Mouse (Mus musculus): ENCODE results near the gene Camta1. TPM values are rescaled to one million over a fixed set of nuclear protein-coding genes. Genes with fewer than 3 reads are reported as not detected.

Gene Camta1
- polyA plus RNA-seq, 2 experiments: 7.3 to 32.8 TPM

DNA sequence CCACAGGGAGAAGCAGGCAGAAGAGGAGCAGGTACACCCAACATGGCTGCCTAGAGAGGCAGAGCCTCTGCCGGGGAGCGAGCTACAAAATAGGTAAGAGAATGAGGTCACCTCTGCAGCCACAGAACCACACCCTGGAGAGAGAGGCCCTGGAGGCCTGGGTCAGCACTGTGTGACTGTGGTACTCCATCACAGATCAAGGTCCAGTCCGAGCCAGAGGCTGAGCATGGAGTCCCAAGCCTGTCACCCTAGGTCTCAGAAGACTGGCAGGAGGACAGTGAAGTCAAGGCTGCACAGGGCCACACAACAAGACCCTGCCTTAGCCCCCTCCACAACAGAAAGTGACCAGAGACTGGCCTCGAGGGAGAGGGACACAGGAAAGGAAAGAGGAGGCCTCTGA, 294.6 kb downstream of the Camta1 start:
- Histone ChIP-seq H3K4me3 (ENCODE audit: insufficient read depth in 1 of 2, low read depth in 2 of 2, low read length in 2 of 2) (no peak overlapping the region), H3K36me3 (replicated peaks; ENCODE audit: control insufficient read depth, insufficient read depth, low read depth) (no peaks in the 10 kb centered on the region), H3K4me1 (replicated peaks; ENCODE audit: control insufficient read depth in 2 of 2, insufficient read depth in 2 of 2, low read length in 1 of 2) (no peaks in the 10 kb centered on the region), H3K9me3 (ENCODE audit: control insufficient read depth, low read length) (no peaks in the 10 kb centered on the region), H3K27me3 (ENCODE audit: control insufficient read depth, insufficient read depth, low read length) (no peaks in the 10 kb centered on the region), H3K9ac (replicated peaks) (no peak overlapping the region), H3K27ac (no peak overlapping the region), H3K4me2 (ENCODE audit: low read depth) (no peak overlapping the region)
- 58% methylated on average over 4 of the region's 4 CpGs for WGBS (ENCODE audit: insufficient replicate concordance)
- no peak for DNase-seq (ENCODE audit: low read depth in 3 of 3, low spot score in 3 of 3)
- TF ChIP-seq CTCF (IDR thresholded peaks at IDR 0.05; ENCODE audit: low read depth) (no peak), EP300 (IDR thresholded peaks at IDR 0.05; ENCODE audit: low read depth) (no peak)
- no peak for ATAC-seq (ENCODE audit: insufficient read depth)

DNA sequence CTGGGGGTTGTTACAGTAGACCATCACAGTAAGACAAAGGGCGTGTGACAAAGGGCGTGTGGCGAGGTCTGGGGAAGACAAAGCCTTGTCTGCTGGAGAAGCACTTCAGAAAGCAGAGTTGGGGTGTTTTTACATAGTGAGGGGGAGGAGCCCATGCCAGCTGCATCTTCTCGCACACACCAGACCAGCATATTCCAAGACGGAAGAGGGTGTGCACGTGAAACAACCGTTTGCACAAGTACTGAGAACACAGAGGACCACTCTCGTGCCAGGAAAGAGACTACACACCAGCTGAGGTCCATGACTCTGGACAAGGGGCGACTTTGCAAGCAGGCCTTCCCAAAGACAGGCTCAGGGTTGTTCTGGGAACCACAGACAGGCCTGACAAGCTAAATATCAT, 306.2 kb downstream of the Camta1 start:
- WGBS (ENCODE audit: insufficient replicate concordance): 56% methylated on average over 9 of the region's 9 CpGs
- Histone ChIP-seq H3K4me1 (replicated peaks; ENCODE audit: control insufficient read depth in 2 of 2, insufficient read depth in 2 of 2, low read length in 1 of 2) (no peaks in the 10 kb centered on the region), H3K27ac (no peak overlapping the region), H3K9ac (replicated peaks) (no peak overlapping the region), H3K9me3 (ENCODE audit: control insufficient read depth, low read length) (no peaks in the 10 kb centered on the region), H3K4me3 (ENCODE audit: insufficient read depth in 1 of 2, low read depth in 2 of 2, low read length in 2 of 2) (no peak overlapping the region), H3K4me2 (ENCODE audit: low read depth) (no peak overlapping the region), H3K36me3 (replicated peaks; ENCODE audit: control insufficient read depth, insufficient read depth, low read depth) (no peaks in the 10 kb centered on the region), H3K27me3 (ENCODE audit: control insufficient read depth, insufficient read depth, low read length) (no peaks in the 10 kb centered on the region)
- DNase-seq (ENCODE audit: low read depth in 3 of 3, low spot score in 3 of 3) (no peak), ATAC-seq (ENCODE audit: insufficient read depth) (no peak)
- TF ChIP-seq CTCF (IDR thresholded peaks at IDR 0.05; ENCODE audit: low read depth) (no peak), EP300 (IDR thresholded peaks at IDR 0.05; ENCODE audit: low read depth) (no peak)

DNA sequence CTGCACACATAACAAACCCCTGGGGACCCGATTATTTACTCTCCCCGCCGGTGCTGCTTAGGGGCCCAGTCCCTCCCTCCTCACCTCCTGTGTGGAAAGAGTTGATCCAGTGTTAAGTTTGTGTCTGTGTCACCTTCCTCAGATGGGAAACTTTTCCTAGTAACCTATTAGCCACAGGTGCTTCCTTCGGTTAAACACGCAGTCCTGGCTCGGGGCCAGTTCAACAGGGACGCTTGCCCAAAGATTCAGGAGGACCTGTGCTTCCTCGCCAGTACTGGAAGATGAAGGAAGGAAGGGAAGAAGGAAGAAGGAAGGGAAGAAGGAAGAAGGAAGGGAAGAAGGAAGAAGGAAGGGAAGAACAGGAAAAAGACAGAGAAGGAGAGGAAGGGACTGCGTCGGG, 312.2 kb downstream of the Camta1 start:
- H3K4me3 ChIP-seq (ENCODE audit: insufficient read depth in 1 of 2, low read depth in 2 of 2, low read length in 2 of 2): no peak overlapping the region
- no peak overlapping the region for H3K27ac ChIP-seq
- H3K27me3 ChIP-seq (ENCODE audit: control insufficient read depth, insufficient read depth, low read length): no peaks in the 10 kb centered on the region
- H3K9me3 ChIP-seq (ENCODE audit: control insufficient read depth, low read length): no peaks in the 10 kb centered on the region
- H3K4me1 ChIP-seq (replicated peaks; ENCODE audit: control insufficient read depth in 2 of 2, insufficient read depth in 2 of 2, low read length in 1 of 2): no peaks in the 10 kb centered on the region
- DNase-seq (ENCODE audit: low read depth in 3 of 3, low spot score in 3 of 3) (no peak), ATAC-seq (ENCODE audit: insufficient read depth) (no peak)
- H3K4me2 ChIP-seq (ENCODE audit: low read depth): no peak overlapping the region
- 51% methylated on average over 10 of the region's 10 CpGs for WGBS (ENCODE audit: insufficient replicate concordance)
- H3K9ac ChIP-seq (replicated peaks): no peak overlapping the region
- TF ChIP-seq EP300 (IDR thresholded peaks at IDR 0.05; ENCODE audit: low read depth) (no peak), CTCF (IDR thresholded peaks at IDR 0.05; ENCODE audit: low read depth) (no peak)
- no peaks in the 10 kb centered on the region for H3K36me3 ChIP-seq (replicated peaks; ENCODE audit: control insufficient read depth, insufficient read depth, low read depth)

DNA sequence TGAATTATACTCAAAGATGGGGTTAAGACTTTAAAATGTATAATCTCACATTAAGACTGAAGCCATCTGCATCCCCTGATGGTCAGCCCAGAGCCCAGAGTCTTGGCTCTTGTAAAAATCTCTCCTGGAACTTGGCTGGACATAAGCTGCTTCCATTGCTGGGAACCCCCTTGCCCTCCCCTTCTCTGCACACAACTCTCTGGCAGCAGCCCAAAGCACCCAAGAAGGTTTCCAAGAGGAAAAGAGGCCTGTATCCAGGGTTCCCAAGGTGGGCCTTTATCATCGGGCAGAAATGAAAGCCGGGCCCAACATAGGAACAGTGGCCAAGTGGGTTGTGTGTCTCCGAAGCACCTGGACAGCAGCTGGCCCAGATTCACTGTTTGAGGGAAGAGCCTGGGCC, 316.2 kb downstream of the Camta1 start:
- no peak overlapping the region for H3K4me2 ChIP-seq (ENCODE audit: low read depth)
- H3K9me3 ChIP-seq (ENCODE audit: control insufficient read depth, low read length): no peaks in the 10 kb centered on the region
- DNase-seq (ENCODE audit: low read depth in 3 of 3, low spot score in 3 of 3) (no peak), ATAC-seq (ENCODE audit: insufficient read depth) (no peak)
- H3K4me1 ChIP-seq (replicated peaks; ENCODE audit: control insufficient read depth in 2 of 2, insufficient read depth in 2 of 2, low read length in 1 of 2): no peaks in the 10 kb centered on the region
- H3K4me3 ChIP-seq (ENCODE audit: insufficient read depth in 1 of 2, low read depth in 2 of 2, low read length in 2 of 2): no peak overlapping the region
- H3K27ac ChIP-seq: no peak overlapping the region
- TF ChIP-seq EP300 (IDR thresholded peaks at IDR 0.05; ENCODE audit: low read depth): no peak
- no peak for TF ChIP-seq CTCF (IDR thresholded peaks at IDR 0.05; ENCODE audit: low read depth)
- H3K27me3 ChIP-seq (ENCODE audit: control insufficient read depth, insufficient read depth, low read length): no peaks in the 10 kb centered on the region
- no peaks in the 10 kb centered on the region for H3K36me3 ChIP-seq (replicated peaks; ENCODE audit: control insufficient read depth, insufficient read depth, low read depth)
- WGBS (ENCODE audit: insufficient replicate concordance): 53% methylated on average over 3 of the region's 3 CpGs
- H3K9ac ChIP-seq (replicated peaks): no peak overlapping the region

DNA sequence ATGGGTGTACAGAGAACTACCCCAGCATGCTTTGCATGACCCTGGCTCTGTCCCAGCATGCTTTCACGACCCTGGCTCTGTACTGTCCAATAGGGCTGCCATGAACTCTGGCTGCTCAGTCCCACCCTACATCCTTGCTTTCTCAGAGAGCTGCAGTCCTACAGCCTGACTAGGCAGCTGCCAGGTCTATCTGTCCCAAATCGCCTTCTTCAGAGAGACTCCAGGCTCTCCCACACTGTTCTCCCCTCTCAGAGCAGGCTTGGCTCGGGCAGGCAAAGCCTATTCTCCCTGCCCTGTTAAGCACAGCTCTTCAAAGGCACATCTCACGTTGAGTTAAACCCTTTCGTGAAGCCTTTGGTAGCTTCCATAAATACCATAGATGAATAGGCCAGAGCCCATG, 317.5 kb downstream of the Camta1 start:
- Histone ChIP-seq H3K27ac (no peak overlapping the region), H3K4me1 (replicated peaks; ENCODE audit: control insufficient read depth in 2 of 2, insufficient read depth in 2 of 2, low read length in 1 of 2) (no peaks in the 10 kb centered on the region), H3K27me3 (ENCODE audit: control insufficient read depth, insufficient read depth, low read length) (no peaks in the 10 kb centered on the region), H3K9ac (replicated peaks) (no peak overlapping the region), H3K9me3 (ENCODE audit: control insufficient read depth, low read length) (no peaks in the 10 kb centered on the region), H3K4me2 (ENCODE audit: low read depth) (no peak overlapping the region), H3K4me3 (ENCODE audit: insufficient read depth in 1 of 2, low read depth in 2 of 2, low read length in 2 of 2) (no peak overlapping the region), H3K36me3 (replicated peaks; ENCODE audit: control insufficient read depth, insufficient read depth, low read depth) (no peaks in the 10 kb centered on the region)
- DNase-seq (ENCODE audit: low read depth in 3 of 3, low spot score in 3 of 3): no peak
- no peak for TF ChIP-seq CTCF (IDR thresholded peaks at IDR 0.05; ENCODE audit: low read depth)
- TF ChIP-seq EP300 (IDR thresholded peaks at IDR 0.05; ENCODE audit: low read depth): no peak
- WGBS (ENCODE audit: insufficient replicate concordance): 28% methylated on average over 5 of the region's 5 CpGs
- no peak for ATAC-seq (ENCODE audit: insufficient read depth)
